In genomic region chr6:127980381-127981045, GRCm38 (mm10) we compare ENCODE assay signal across 13 mouse cellular contexts.
DNase-seq lines count a peak whose midpoint lies in the region; ATAC-seq and TF ChIP-seq lines count a peak whose summit lies in the region.
"Had no signal": no experiment of that assay in that cellular context is flagged by ENCODE, and none has a peak within 500 bp of the region (broad histone marks: within the 10 kb centered on the region; RNA-seq: fewer than 3 reads in every experiment).

No protein-coding gene starts in this region.

- no peak overlapping the region for H3K4me3 ChIP-seq in embryonic facial prominence, embryonic 13.5 days
- H3K4me3 ChIP-seq in embryonic facial prominence, embryonic 10.5 days: no peak overlapping the region
- no peak overlapping the region for H3K4me3 ChIP-seq in heart, postnatal 0 days (ENCODE audit: low read depth, low read length)
- no peak overlapping the region for H3K4me3 ChIP-seq in heart, embryonic 11.5 days (ENCODE audit: low read depth, low read length)
- no peak overlapping the region for H3K4me3 ChIP-seq in stomach, embryonic 14.5 days (ENCODE audit: low read depth, low read length)
- no peak overlapping the region for H3K4me3 ChIP-seq in stomach, postnatal 0 days (ENCODE audit: low read depth, low read length)
- H3K4me3 ChIP-seq: liver, embryonic 15.5 days; megakaryocyte, embryonic 14.5 days had no signal

- no peaks in the 10 kb centered on the region for H3K9me3 ChIP-seq in embryonic facial prominence, embryonic 13.5 days
- H3K9me3 ChIP-seq in embryonic facial prominence, embryonic 10.5 days: no peaks in the 10 kb centered on the region
- no peaks in the 10 kb centered on the region for H3K9me3 ChIP-seq in heart, postnatal 0 days (replicated peaks; ENCODE audit: control insufficient read depth, low read length)
- H3K9me3 ChIP-seq in heart, embryonic 11.5 days (replicated peaks; ENCODE audit: control insufficient read depth, low read length): no peaks in the 10 kb centered on the region
- no peaks in the 10 kb centered on the region for H3K9me3 ChIP-seq in stomach, embryonic 14.5 days (ENCODE audit: control insufficient read depth, low read depth, low read length)
- no peaks in the 10 kb centered on the region for H3K9me3 ChIP-seq in stomach, postnatal 0 days (ENCODE audit: control insufficient read depth, low read length)
- H3K9me3 ChIP-seq: liver, embryonic 15.5 days; megakaryocyte, embryonic 14.5 days had no signal

- H3K27ac ChIP-seq in embryonic facial prominence, embryonic 13.5 days: 0 out of 2 replicates have a peak overlapping the region, but pooled peaks have one; percentile 13
- H3K27ac ChIP-seq in embryonic facial prominence, embryonic 10.5 days (replicated peaks): no peak overlapping the region
- H3K27ac ChIP-seq in heart, postnatal 0 days (ENCODE audit: low read depth): peak overlapping the region; percentile 33
- no peak overlapping the region for H3K27ac ChIP-seq in heart, embryonic 11.5 days (ENCODE audit: low read depth, low read length)
- H3K27ac ChIP-seq in stomach, embryonic 14.5 days (ENCODE audit: low read length): peak overlapping the region; percentile 52; the same call in 1 of the 2 replicates
- H3K27ac ChIP-seq in stomach, postnatal 0 days (replicated peaks): no peak overlapping the region
- H3K27ac ChIP-seq: liver, embryonic 15.5 days had no signal

- peaks cover 24% of the 10 kb centered on the region for H3K4me1 ChIP-seq in embryonic facial prominence, embryonic 13.5 days
- peaks cover 33% of the 10 kb centered on the region for H3K4me1 ChIP-seq in embryonic facial prominence, embryonic 10.5 days
- peaks cover 29% of the 10 kb centered on the region for H3K4me1 ChIP-seq in heart, postnatal 0 days (ENCODE audit: control insufficient read depth, insufficient read depth)
- H3K4me1 ChIP-seq in heart, embryonic 11.5 days (ENCODE audit: control insufficient read depth, insufficient read depth, low read length): peaks cover 34% of the 10 kb centered on the region
- peaks cover 8% of the 10 kb centered on the region; the same call in 1 of the 2 replicates for H3K4me1 ChIP-seq in stomach, embryonic 14.5 days (ENCODE audit: control insufficient read depth, insufficient read depth, low read length)
- no peaks in the 10 kb centered on the region for H3K4me1 ChIP-seq in stomach, postnatal 0 days (replicated peaks; ENCODE audit: control insufficient read depth, insufficient read depth)

- DNase-seq in embryonic facial prominence, embryonic 10.5 days (ENCODE audit: low spot score): no peak
- DNase-seq in heart, postnatal 0 days (ENCODE audit: low spot score): no peak
- DNase-seq in stomach, postnatal 0 days (ENCODE audit: low spot score): no peak
- no peak for DNase-seq in c-Kit-positive CD71-positive TER-119-positive erythroid progenitor cells, embryonic 14.5 days (ENCODE audit: low spot score)
- DNase-seq: lung, postnatal 14 days; spleen, adult 18-20 months had no signal

- WGBS in embryonic facial prominence, embryonic 13.5 days: 65% methylated on average over 11 of the region's 11 CpGs
- WGBS in embryonic facial prominence, embryonic 10.5 days: 67% methylated on average over 11 of the region's 11 CpGs
- 53% methylated on average over 11 of the region's 11 CpGs for WGBS in heart, postnatal 0 days
- 72% methylated on average over 11 of the region's 11 CpGs for WGBS in heart, embryonic 11.5 days (ENCODE audit: insufficient replicate concordance)
- 60% methylated on average over 11 of the region's 11 CpGs for WGBS in stomach, embryonic 14.5 days
- WGBS in stomach, postnatal 0 days: 58% methylated on average over 11 of the region's 11 CpGs

- H3K4me2 ChIP-seq in embryonic facial prominence, embryonic 13.5 days: no peak overlapping the region
- H3K4me2 ChIP-seq in heart, postnatal 0 days (ENCODE audit: low read depth, low read length): no peak overlapping the region
- H3K4me2 ChIP-seq in heart, embryonic 11.5 days: no peak overlapping the region
- H3K4me2 ChIP-seq in stomach, embryonic 14.5 days (replicated peaks; ENCODE audit: low read depth, low read length): no peak overlapping the region
- H3K4me2 ChIP-seq in stomach, postnatal 0 days (replicated peaks; ENCODE audit: low read depth): no peak overlapping the region
- H3K4me2 ChIP-seq: liver, embryonic 15.5 days had no signal

- ATAC-seq in embryonic facial prominence, embryonic 13.5 days (ENCODE audit: insufficient number of reproducible peaks, insufficient read depth, low FRiP score, low TSS enrichment, low read depth): no peak
- ATAC-seq in heart, postnatal 0 days (ENCODE audit: insufficient read depth, low read depth): no peak
- ATAC-seq in heart, embryonic 11.5 days (replicated peaks; ENCODE audit: insufficient number of reproducible peaks, low FRiP score, low TSS enrichment): no peak
- no peak for ATAC-seq in stomach, embryonic 14.5 days (ENCODE audit: insufficient number of reproducible peaks, insufficient read depth, low FRiP score, low read depth)
- no peak for ATAC-seq in stomach, postnatal 0 days (ENCODE audit: low FRiP score, low TSS enrichment)
- ATAC-seq: forebrain, embryonic 16.5 days had no signal

- no peaks in the 10 kb centered on the region for H3K27me3 ChIP-seq in embryonic facial prominence, embryonic 13.5 days
- H3K27me3 ChIP-seq in embryonic facial prominence, embryonic 10.5 days (replicated peaks; ENCODE audit: low read depth, poor library complexity, severe bottlenecking): no peaks in the 10 kb centered on the region
- no peaks in the 10 kb centered on the region for H3K27me3 ChIP-seq in heart, postnatal 0 days (ENCODE audit: control insufficient read depth, insufficient read depth, low read length)
- H3K27me3 ChIP-seq in heart, embryonic 11.5 days (ENCODE audit: control insufficient read depth, insufficient read depth, low read length): no peaks in the 10 kb centered on the region
- no peaks in the 10 kb centered on the region for H3K27me3 ChIP-seq in stomach, embryonic 14.5 days (ENCODE audit: control insufficient read depth, insufficient read depth, low read length)
- H3K27me3 ChIP-seq in stomach, postnatal 0 days (ENCODE audit: control insufficient read depth, insufficient read depth, low read length): no peaks in the 10 kb centered on the region
- H3K27me3 ChIP-seq: liver, embryonic 15.5 days had no signal

- H3K36me3 ChIP-seq in embryonic facial prominence, embryonic 13.5 days: peaks cover 7% of the 10 kb centered on the region; the same call in 1 of the 2 replicates
- H3K36me3 ChIP-seq in embryonic facial prominence, embryonic 10.5 days (replicated peaks): no peaks in the 10 kb centered on the region
- H3K36me3 ChIP-seq in heart, postnatal 0 days (replicated peaks; ENCODE audit: control insufficient read depth, insufficient read depth, low read length): peaks cover 3% of the 10 kb centered on the region; the same call in 1 of the 2 replicates
- H3K36me3 ChIP-seq in heart, embryonic 11.5 days (ENCODE audit: control insufficient read depth, insufficient read depth, low read length): no peaks in the 10 kb centered on the region
- peaks cover 3% of the 10 kb centered on the region; the same call in 1 of the 2 replicates for H3K36me3 ChIP-seq in stomach, embryonic 14.5 days (ENCODE audit: control insufficient read depth, insufficient read depth, low read length)
- H3K36me3 ChIP-seq in stomach, postnatal 0 days (ENCODE audit: control insufficient read depth, insufficient read depth, low read length): no peaks in the 10 kb centered on the region
- H3K36me3 ChIP-seq: G1E; liver, embryonic 15.5 days had no signal

- TF ChIP-seq EP300 in heart, postnatal 0 days (IDR thresholded peaks at IDR 0.05; ENCODE audit: low read depth): no peak
- TF ChIP-seq EP300 in stomach, postnatal 0 days (optimal IDR thresholded peaks at IDR 0.05): no peak

- TF ChIP-seq CTCF in heart, postnatal 0 days (IDR thresholded peaks at IDR 0.05; ENCODE audit: low read depth): no peak
- TF ChIP-seq CTCF in stomach, postnatal 0 days (IDR thresholded peaks at IDR 0.05; ENCODE audit: low read depth): no peak

- no peak overlapping the region for H3K9ac ChIP-seq in embryonic facial prominence, embryonic 13.5 days
- no peak overlapping the region for H3K9ac ChIP-seq in heart, postnatal 0 days (replicated peaks; ENCODE audit: low read depth, low read length)
- H3K9ac ChIP-seq in heart, embryonic 11.5 days (ENCODE audit: low read depth, low read length): no peak overlapping the region
- H3K9ac ChIP-seq in stomach, embryonic 14.5 days (replicated peaks; ENCODE audit: low read depth, low read length): no peak overlapping the region
- H3K9ac ChIP-seq in stomach, postnatal 0 days (ENCODE audit: low read length): no peak overlapping the region
- H3K9ac ChIP-seq: liver, embryonic 15.5 days had no signal

Comparison
In these comparisons a context has a peak if more than half of its experiments do, and no peak if none do; other contexts are left out.
1. H3K27ac ChIP-seq: peak in embryonic facial prominence, embryonic 13.5 days (single experiment), heart, postnatal 0 days (single experiment) and stomach, embryonic 14.5 days (single experiment); none in embryonic facial prominence, embryonic 10.5 days (single experiment), heart, embryonic 11.5 days (single experiment) and stomach, postnatal 0 days (single experiment).